Mouse (Mus musculus) mouse embryonic stem cell (cell line): ENCODE measurements at regions not wholly inside any gene's neighbourhood (a gene's known extent, or its start where the extent isn't known, plus 50 kb on each side); places are given as distances from the start of the nearest gene placed in this dataset.

Source experiments
- in situ Hi-C, 2 experiments: fragments of 300-500 bp; cut with MboI; formaldehyde crosslinking; loops; 1 replicate in 1 of 2; 3 replicates in 1 of 2; pipeline ENCODE4 v1.14.3; 2019 to 2020; ENCODE audit warnings: low sequenced_read_pairs in 2 of 2, low pct_unique_long_range_greater_than_20kb in 1 of 2, mixed read lengths in 1 of 2; ENCODE audit not compliant: unreplicated experiment in 1 of 2

GRCm38 (mm10) chr14:99423334-99423733 is 124.8 kb downstream of the Klf5 start:
- in situ Hi-C loops = no loop called here

- in situ Hi-C loops = no loop called here
Measured at GRCm38 (mm10) chr14:99427049-99427448, 128.6 kb downstream of the Klf5 start.

- in situ Hi-C loops = no loop called here
Measured at GRCm38 (mm10) chr14:99430323-99430722, 131.8 kb downstream of the Klf5 start.

- in situ Hi-C loops = no loop called here
Measured at GRCm38 (mm10) chr14:99431697-99432096, 133.2 kb downstream of the Klf5 start.

GRCm38 (mm10) chr14:99434645-99435044 is 136.2 kb downstream of the Klf5 start:
- in situ Hi-C loops = no loop called here

GRCm38 (mm10) chr14:99435512-99435911 is 137.0 kb downstream of the Klf5 start:
- in situ Hi-C loops = no loop called here

- in situ Hi-C loops = no loop called here
Measured at GRCm38 (mm10) chr14:99436051-99436450, 137.6 kb downstream of the Klf5 start.

GRCm38 (mm10) chr14:99449112-99449511 is 150.6 kb downstream of the Klf5 start:
- in situ Hi-C loops = no loop called here

GRCm38 (mm10) chr14:99449870-99450269 is 151.4 kb downstream of the Klf5 start:
- in situ Hi-C loops = no loop called here

- in situ Hi-C loops = no loop called here
Measured at GRCm38 (mm10) chr14:99451110-99451795, 152.8 kb downstream of the Klf5 start.

GRCm38 (mm10) chr14:99453916-99454315 is 155.4 kb downstream of the Klf5 start:
- in situ Hi-C loops = no loop called here

GRCm38 (mm10) chr14:99456555-99456954 is 158.1 kb downstream of the Klf5 start:
- in situ Hi-C loops = no loop called here

- in situ Hi-C loops = no loop called here
Measured at GRCm38 (mm10) chr14:99457573-99457972, 159.1 kb downstream of the Klf5 start.

GRCm38 (mm10) chr14:99472111-99472510 is 173.6 kb downstream of the Klf5 start:
- in situ Hi-C loops = no loop called here

- in situ Hi-C loops = no loop called here
Measured at GRCm38 (mm10) chr14:99475271-99475670, 176.8 kb downstream of the Klf5 start.

- in situ Hi-C loops = no loop called here
Measured at GRCm38 (mm10) chr14:99480325-99481077, 182.0 kb downstream of the Klf5 start.

GRCm38 (mm10) chr14:99487981-99488380 is 189.5 kb downstream of the Klf5 start:
- in situ Hi-C loops = no loop called here

GRCm38 (mm10) chr14:99493197-99493596 is 194.7 kb downstream of the Klf5 start:
- in situ Hi-C loops = no loop called here

- in situ Hi-C loops = no loop called here
Measured at GRCm38 (mm10) chr14:99493659-99494058, 195.2 kb downstream of the Klf5 start.
